1 mouse cellular context compared by ENCODE assay signal in the genomic region with DNA sequence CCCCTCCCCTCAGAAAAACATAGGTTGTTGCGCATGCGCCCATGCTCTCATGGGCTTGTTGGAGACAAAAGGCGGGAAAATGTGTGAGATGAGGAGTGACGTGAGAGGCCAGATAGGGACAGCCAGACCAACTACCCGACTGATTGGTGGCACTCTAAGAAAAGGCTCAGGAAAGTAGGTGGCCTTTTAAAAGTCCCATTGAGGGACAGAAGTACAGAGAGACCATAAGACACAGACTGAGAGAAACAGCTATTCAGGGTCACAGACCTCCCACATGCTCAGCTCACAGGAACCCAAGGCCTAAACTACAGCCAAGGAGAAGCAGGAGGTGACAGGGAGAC.
A peak's percentile ranks its signal among the peaks of the same experiment; 100 is the strongest.
TF ChIP-seq lines count a peak whose summit lies in the region.

No protein-coding gene starts in this region.

TF ChIP-seq in CH12.LX, 34 proteins besides CTCF, POLR2A, EP300 and RAD21:
- TF ChIP-seq E2F4 (IDR thresholded peaks at IDR 0.05; ENCODE audit: insufficient replicate concordance, low read depth, low read length) (peak; percentile 87; the same call in 1 of the 2 replicates), NELFE (IDR thresholded peaks at IDR 0.05; ENCODE audit: low read depth, low read length) (no peak), MXI1 (IDR thresholded peaks at IDR 0.05; ENCODE audit: low read depth, low read length) (no peak), MAZ (IDR thresholded peaks at IDR 0.05; ENCODE audit: low read depth, low read length) (peak; percentile 69; the same call in 1 of the 2 replicates), BHLHE40 (IDR thresholded peaks at IDR 0.05; ENCODE audit: low read depth, low read length) (no peak), NRF1 (IDR thresholded peaks at IDR 0.05; ENCODE audit: low read depth, low read length) (peak; percentile 93), MAX (IDR thresholded peaks at IDR 0.05; ENCODE audit: low read length) (peak; percentile 88)
